Mouse (Mus musculus) cerebellum, adult 2 months (tissue): ENCODE results near the gene Mfsd10.
"Not testable (repeated sequence)": the region's sequence is repeated elsewhere in the genome, so short reads cannot be mapped to it uniquely, and the experiment has no call there.

ENCODE experiments used
- CTCF ChIP-seq: fragments of 200-500 bp; IDR thresholded peaks from 2 replicates; pipeline ENCODE4 v1.5.1; 2011; ENCODE audit warnings: low read depth, mild to moderate bottlenecking, control low read depth, low read length, moderate library complexity, borderline replicate concordance; ENCODE audit not compliant: insufficient read depth
- POLR2A ChIP-seq: fragments of 200-500 bp; IDR thresholded peaks from 2 replicates; pipeline ENCODE4 v1.6.1; 2011; ENCODE audit warnings: low read length, control low read depth, borderline replicate concordance; ENCODE audit not compliant: insufficient read depth

DNA sequence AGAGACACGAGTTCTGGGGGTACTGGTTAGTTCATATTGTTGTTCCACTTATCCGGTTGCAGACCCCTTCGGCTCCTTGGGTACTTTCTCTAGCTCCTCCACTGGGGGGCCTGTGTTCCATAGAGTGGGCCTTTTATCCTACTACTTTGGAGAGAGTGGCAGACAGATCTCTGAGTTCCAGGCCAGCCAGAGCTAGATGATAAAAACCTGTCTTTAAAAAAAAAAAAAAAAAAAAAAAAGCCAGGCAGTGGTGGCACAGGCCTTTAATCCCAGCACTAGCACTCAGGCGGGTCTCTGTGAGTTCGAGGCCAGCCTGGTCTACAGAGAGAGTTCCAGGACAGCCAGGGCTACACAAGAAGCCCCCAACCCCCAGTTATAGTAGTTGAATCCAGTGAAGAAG is 44.8 kb downstream of the Mfsd10 start:
- not testable (repeated sequence) for TF ChIP-seq CTCF, POLR2A
